Mouse (Mus musculus): ENCODE results near the gene Cby1.

GRCm38 (mm10) chr15:79684616-79685015, 25.6 kb downstream of the Cby1 start:
- TF ChIP-seq CTCF (IDR thresholded peaks at IDR 0.05; ENCODE audit: borderline replicate concordance, extremely low read depth, insufficient read depth, insufficient read length) (no peak), POLR2A (IDR thresholded peaks at IDR 0.05; ENCODE audit: borderline replicate concordance, extremely low read depth, insufficient read depth, insufficient read length, poor library complexity, severe bottlenecking) (no peak)
